Mouse (Mus musculus) small intestine, adult 2 months (tissue): Measurements from ENCODE around the gene Adam17. TPM values are rescaled to one million over a fixed set of nuclear protein-coding genes. Genes with fewer than 3 reads are reported as not detected.

Source experiments
- H3K27ac ChIP-seq: fragments of 200-500 bp; 2 replicates; pipeline ENCODE4 v1.5.1; 2012; ENCODE audit warnings: low read depth, low read length, control low read depth, inconsistent platforms; ENCODE audit not compliant: insufficient read depth
- H3K27me3 ChIP-seq: fragments of 200-500 bp; 2 replicates; pipeline ENCODE4 v1.6.1; 2012; ENCODE audit warnings: mild to moderate bottlenecking, moderate library complexity, low read length, inconsistent platforms; ENCODE audit not compliant: control insufficient read depth, insufficient read depth
- H3K36me3 ChIP-seq: fragments of 200-500 bp; 2 replicates; pipeline ENCODE4 v1.6.1; 2012; ENCODE audit warnings: mild to moderate bottlenecking, low read length, control low read depth, inconsistent platforms; ENCODE audit not compliant: control insufficient read depth, insufficient read depth
- H3K4me1 ChIP-seq: fragments of 200-500 bp; 2 replicates; pipeline ENCODE4 v1.6.1; 2012; ENCODE audit warnings: low read length, inconsistent platforms, mixed read lengths; ENCODE audit not compliant: control insufficient read depth, insufficient read depth, insufficient read length
- H3K4me3 ChIP-seq: fragments of 200-500 bp; 2 replicates; pipeline ENCODE4 v1.5.1; 2012; ENCODE audit warnings: low read depth, mild to moderate bottlenecking, control low read depth, inconsistent platforms, low read length, moderate library complexity
- CTCF ChIP-seq: fragments of 200-500 bp; IDR thresholded peaks from 2 replicates; pipeline ENCODE4 v1.5.1; 2012; ENCODE audit warnings: low read depth, mild to moderate bottlenecking, control low read depth, inconsistent platforms, low read length, moderate library complexity, mixed read lengths; ENCODE audit not compliant: insufficient replicate concordance, insufficient read length; ENCODE audit errors: extremely low read depth
- POLR2A ChIP-seq: fragments of 200-500 bp; IDR thresholded peaks from 2 replicates; pipeline ENCODE4 v1.6.1; 2012; ENCODE audit warnings: low read depth, mild to moderate bottlenecking, control low read depth, inconsistent platforms, low read length, moderate library complexity
- WGBS: fragments of 180-500 bp; shearing (Covaris S2); methylation state at CpG from one replicate; pipeline ENCODE4 v1.1.7; 2018; 5-methylcytosine and 5-hydroxymethylcytosine counted together
- polyA plus RNA-seq: library from polyadenylated mRNA; depleted of rRNA; stranded (reverse); fragments of >200 nt; gene quantifications from 2 replicates; pipeline ENCODE4 v1.2.3, GENCODE M21; 2012

The Adam17 gene
- polyA plus RNA-seq, 1 experiment = 10.1 TPM

- no peak for TF ChIP-seq POLR2A
- no peak for TF ChIP-seq CTCF
- no peak overlapping the region; the same call in 1 of the 2 replicates for H3K27ac ChIP-seq
- 93% methylated on average over 1 of the region's 1 CpGs for WGBS
- peaks cover 5% of the 10 kb centered on the region; the same call in 1 of the 2 replicates for H3K4me1 ChIP-seq
- H3K4me3 ChIP-seq = no peak overlapping the region
- no peaks in the 10 kb centered on the region for H3K27me3 ChIP-seq
- H3K36me3 ChIP-seq = peaks cover 2% of the 10 kb centered on the region; the same call in 1 of the 2 replicates
Measured at GRCm38 (mm10) chr12:21370035-21370611, 3.3 kb downstream of the Adam17 start.

- WGBS = 84% methylated on average over 5 of the region's 5 CpGs
- Histone ChIP-seq H3K27me3 (no peaks in the 10 kb centered on the region), H3K4me1 (peaks cover 5% of the 10 kb centered on the region; the same call in 1 of the 2 replicates), H3K27ac (peak overlapping the region; percentile 37), H3K4me3 (no peak overlapping the region), H3K36me3 (peaks cover 2% of the 10 kb centered on the region; the same call in 1 of the 2 replicates)
- TF ChIP-seq CTCF (no peak), POLR2A (no peak)
Measured at GRCm38 (mm10) chr12:21369087-21369410, 4.4 kb downstream of the Adam17 start.

- Histone ChIP-seq H3K27ac (peak overlapping the region; percentile 37), H3K4me3 (no peak overlapping the region), H3K27me3 (no peaks in the 10 kb centered on the region), H3K36me3 (peaks cover 2% of the 10 kb centered on the region; the same call in 1 of the 2 replicates), H3K4me1 (peaks cover 5% of the 10 kb centered on the region; the same call in 1 of the 2 replicates)
- TF ChIP-seq POLR2A (no peak), CTCF (no peak)
- WGBS = 78% methylated on average over 9 of the region's 9 CpGs
Measured at GRCm38 (mm10) chr12:21368376-21369086, 4.9 kb downstream of the Adam17 start.

DNA sequence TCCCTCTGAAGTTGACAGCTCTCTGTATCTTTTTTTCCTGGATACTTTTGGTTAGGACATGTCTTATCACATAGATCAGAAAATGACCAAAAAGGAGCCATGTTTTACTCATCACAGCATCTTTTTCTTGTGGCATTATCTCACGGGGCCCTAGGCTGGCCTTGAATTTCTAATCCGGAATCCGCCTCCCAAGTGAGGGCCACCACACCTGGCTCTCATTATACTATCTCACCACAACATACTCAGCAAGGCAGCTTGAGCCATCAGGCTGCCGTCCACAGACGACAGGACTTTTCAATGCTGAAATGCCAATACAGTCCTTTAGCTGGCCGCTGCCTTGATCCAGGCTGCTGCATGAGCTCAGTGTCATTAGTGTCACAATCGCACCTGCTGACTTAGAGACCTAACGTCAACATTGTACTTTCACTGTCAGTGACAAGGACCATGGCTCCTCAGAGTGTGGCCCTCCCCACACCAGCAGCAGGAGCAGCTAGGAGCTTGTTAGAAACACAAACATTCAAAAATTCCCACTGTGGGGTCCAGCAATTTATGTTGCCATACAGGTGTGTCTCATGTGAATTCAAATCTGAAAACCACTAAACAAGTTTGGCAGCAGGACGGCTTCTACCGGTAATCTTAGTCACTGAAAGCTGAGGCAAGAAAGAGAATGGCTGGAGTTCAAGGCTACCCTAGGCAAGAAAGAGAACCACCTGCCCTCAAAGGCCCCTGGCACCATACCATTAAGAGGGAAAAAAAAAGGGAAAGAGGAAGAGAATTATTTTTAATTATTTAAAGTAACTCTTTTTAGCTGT lies 8.6 kb downstream of the Adam17 start:
- no peak overlapping the region for H3K4me3 ChIP-seq
- WGBS = 61% methylated on average over 10 of the region's 10 CpGs
- peaks cover 7% of the 10 kb centered on the region; the same call in 1 of the 2 replicates for H3K4me1 ChIP-seq
- H3K36me3 ChIP-seq = peaks cover 10% of the 10 kb centered on the region
- H3K27ac ChIP-seq = no peak overlapping the region
- no peaks in the 10 kb centered on the region for H3K27me3 ChIP-seq
- TF ChIP-seq CTCF (no peak), POLR2A (no peak)

DNA sequence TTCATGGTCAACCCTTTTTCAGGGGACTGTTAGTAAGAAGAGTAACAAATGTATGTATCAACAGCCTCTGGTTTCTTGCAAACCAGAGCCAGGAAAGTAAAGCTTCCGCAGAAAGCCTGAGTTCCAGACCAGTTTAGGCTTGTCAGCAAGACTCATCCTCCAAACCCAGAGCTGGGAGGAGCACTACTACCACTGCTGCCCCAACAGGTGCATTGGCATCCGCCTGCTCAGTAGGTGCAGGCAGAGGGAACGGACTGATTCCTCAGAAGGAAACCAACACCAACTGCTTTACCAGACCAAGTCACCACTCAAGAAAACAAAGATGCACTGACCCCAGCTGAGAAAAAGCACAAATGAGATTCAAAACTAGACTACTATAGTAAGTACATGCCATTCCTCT lies 10.2 kb downstream of the Adam17 start:
- H3K4me3 ChIP-seq = no peak overlapping the region
- H3K27ac ChIP-seq = no peak overlapping the region
- WGBS = 74% methylated on average over 3 of the region's 3 CpGs
- no peaks in the 10 kb centered on the region for H3K27me3 ChIP-seq
- peaks cover 12% of the 10 kb centered on the region for H3K36me3 ChIP-seq
- H3K4me1 ChIP-seq = peaks cover 3% of the 10 kb centered on the region; the same call in 1 of the 2 replicates
- no peak for TF ChIP-seq CTCF
- no peak for TF ChIP-seq POLR2A

GRCm38 (mm10) chr12:21362686-21363085 lies 10.7 kb downstream of the Adam17 start:
- no peaks in the 10 kb centered on the region for H3K27me3 ChIP-seq
- TF ChIP-seq POLR2A (no peak), CTCF (no peak)
- peaks cover 3% of the 10 kb centered on the region; the same call in 1 of the 2 replicates for H3K4me1 ChIP-seq
- H3K4me3 ChIP-seq = no peak overlapping the region
- peaks cover 14% of the 10 kb centered on the region for H3K36me3 ChIP-seq
- WGBS = 8% methylated on average over 2 of the region's 2 CpGs
- H3K27ac ChIP-seq = no peak overlapping the region

GRCm38 (mm10) chr12:21353681-21354080 lies 19.8 kb downstream of the Adam17 start:
- H3K27ac ChIP-seq = no peak overlapping the region
- no peaks in the 10 kb centered on the region for H3K4me1 ChIP-seq
- TF ChIP-seq CTCF = no peak
- TF ChIP-seq POLR2A = no peak
- WGBS = 96% methylated on average over 8 of the region's 8 CpGs
- no peaks in the 10 kb centered on the region for H3K27me3 ChIP-seq
- peaks cover 43% of the 10 kb centered on the region for H3K36me3 ChIP-seq
- H3K4me3 ChIP-seq = no peak overlapping the region
